Mouse (Mus musculus): ENCODE data around the gene Skap2. TPM values are rescaled to one million over a fixed set of nuclear protein-coding genes. Genes with fewer than 3 reads are reported as not detected.

Skap2 gene
- polyA plus RNA-seq, 1 experiment: 10.9 TPM

DNA sequence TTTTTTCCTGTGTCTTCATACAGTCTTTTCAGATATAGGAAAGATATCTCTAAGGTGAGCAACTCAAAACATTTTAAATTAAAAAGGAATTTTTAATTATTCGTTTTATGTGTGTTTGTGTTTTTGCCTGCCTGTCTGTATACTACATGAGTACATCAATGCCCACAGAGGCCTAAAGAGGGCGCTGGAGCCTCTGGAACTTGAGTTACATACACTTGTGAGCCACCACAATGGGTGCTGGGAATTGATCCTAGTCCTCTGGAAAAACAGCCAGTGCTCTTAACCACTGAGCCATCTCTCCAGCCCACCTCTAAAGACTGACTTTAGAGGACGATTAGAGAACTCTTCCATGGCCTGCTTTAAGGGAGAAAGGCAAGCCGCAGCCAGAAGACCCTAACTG, 14.8 kb upstream of the Skap2 start:
- no peaks in the 10 kb centered on the region for H3K4me1 ChIP-seq (ENCODE audit: control insufficient read depth, insufficient read depth, low read length)
- H3K4me3 ChIP-seq (ENCODE audit: insufficient read depth, low read length): no peak overlapping the region
- no peak overlapping the region for H3K27ac ChIP-seq (ENCODE audit: insufficient read depth, low read length)
- no peak for TF ChIP-seq POLR2A (IDR thresholded peaks at IDR 0.05; ENCODE audit: extremely low read depth, insufficient read depth, low read length)
- TF ChIP-seq CTCF (IDR thresholded peaks at IDR 0.05; ENCODE audit: extremely low read depth, insufficient read depth, low read length): no peak

DNA sequence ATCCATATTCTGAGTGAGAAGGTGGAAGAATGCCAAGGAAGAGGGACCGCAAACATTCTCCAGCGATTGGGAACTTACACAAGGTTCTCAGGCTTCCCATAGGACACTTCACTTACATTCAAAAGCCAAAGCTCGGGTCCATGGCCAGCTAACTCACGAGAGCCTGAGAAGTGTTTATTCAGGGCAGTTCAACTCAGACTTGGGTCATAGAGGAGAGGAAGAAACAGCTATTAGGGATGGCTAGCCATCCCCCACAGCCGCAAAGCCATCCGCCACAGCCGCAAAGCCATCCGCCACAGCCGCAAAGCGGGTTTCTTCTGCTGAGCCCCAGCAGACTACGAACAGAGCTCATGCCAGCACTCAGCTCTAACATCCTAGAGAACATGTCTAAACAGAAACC, 13.9 kb upstream of the Skap2 start:
- Histone ChIP-seq H3K4me1 (ENCODE audit: control insufficient read depth, insufficient read depth, low read length) (no peaks in the 10 kb centered on the region), H3K4me3 (ENCODE audit: insufficient read depth, low read length) (no peak overlapping the region), H3K27ac (ENCODE audit: insufficient read depth, low read length) (no peak overlapping the region)
- TF ChIP-seq CTCF (IDR thresholded peaks at IDR 0.05; ENCODE audit: extremely low read depth, insufficient read depth, low read length): no peak
- TF ChIP-seq POLR2A (IDR thresholded peaks at IDR 0.05; ENCODE audit: extremely low read depth, insufficient read depth, low read length): no peak

DNA sequence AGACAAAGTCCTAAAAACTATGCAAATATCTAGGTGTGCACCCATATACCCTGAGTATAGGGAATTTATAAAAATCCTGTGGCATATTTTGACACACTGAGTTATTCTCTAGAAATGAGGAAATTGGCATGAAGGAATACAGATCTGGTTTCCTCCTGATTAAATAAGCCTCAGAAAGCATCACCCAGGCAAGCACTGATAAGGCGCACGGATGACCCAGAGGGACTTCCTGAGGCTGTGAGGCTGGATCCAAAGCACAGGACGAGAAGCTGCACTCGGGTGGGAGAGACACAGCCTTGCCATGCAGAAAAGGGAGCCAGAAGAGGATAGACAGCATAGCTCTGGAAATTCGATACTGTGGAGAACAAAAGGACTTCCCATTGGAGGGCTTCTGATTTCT, 12.4 kb upstream of the Skap2 start:
- TF ChIP-seq POLR2A (IDR thresholded peaks at IDR 0.05; ENCODE audit: extremely low read depth, insufficient read depth, low read length): no peak
- TF ChIP-seq CTCF (IDR thresholded peaks at IDR 0.05; ENCODE audit: extremely low read depth, insufficient read depth, low read length): no peak
- Histone ChIP-seq H3K4me1 (ENCODE audit: control insufficient read depth, insufficient read depth, low read length) (no peaks in the 10 kb centered on the region), H3K27ac (ENCODE audit: insufficient read depth, low read length) (no peak overlapping the region), H3K4me3 (ENCODE audit: insufficient read depth, low read length) (no peak overlapping the region)

DNA sequence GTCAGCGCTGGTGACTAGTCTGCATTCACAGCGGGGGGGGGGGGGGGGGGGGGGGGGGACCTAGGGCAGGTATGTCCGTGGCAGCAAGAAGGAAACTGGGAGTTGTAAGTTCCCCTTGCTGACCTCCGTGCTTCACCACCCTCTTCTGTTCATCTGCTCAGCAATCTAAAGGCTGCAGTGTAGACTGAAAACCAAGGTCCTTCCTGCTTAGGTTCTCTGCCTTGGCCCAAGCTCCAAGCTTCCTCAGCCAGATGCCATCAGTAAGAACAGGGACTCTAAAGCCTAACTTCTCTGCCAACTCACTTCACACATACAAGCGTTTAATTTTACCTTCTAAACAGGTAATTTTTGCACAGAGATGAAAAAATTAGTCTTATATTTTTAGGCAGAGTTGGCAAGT, 10.0 kb upstream of the Skap2 start:
- no peaks in the 10 kb centered on the region for H3K4me1 ChIP-seq (ENCODE audit: control insufficient read depth, insufficient read depth, low read length)
- TF ChIP-seq POLR2A (IDR thresholded peaks at IDR 0.05; ENCODE audit: extremely low read depth, insufficient read depth, low read length) (no peak), CTCF (IDR thresholded peaks at IDR 0.05; ENCODE audit: extremely low read depth, insufficient read depth, low read length) (no peak)

DNA sequence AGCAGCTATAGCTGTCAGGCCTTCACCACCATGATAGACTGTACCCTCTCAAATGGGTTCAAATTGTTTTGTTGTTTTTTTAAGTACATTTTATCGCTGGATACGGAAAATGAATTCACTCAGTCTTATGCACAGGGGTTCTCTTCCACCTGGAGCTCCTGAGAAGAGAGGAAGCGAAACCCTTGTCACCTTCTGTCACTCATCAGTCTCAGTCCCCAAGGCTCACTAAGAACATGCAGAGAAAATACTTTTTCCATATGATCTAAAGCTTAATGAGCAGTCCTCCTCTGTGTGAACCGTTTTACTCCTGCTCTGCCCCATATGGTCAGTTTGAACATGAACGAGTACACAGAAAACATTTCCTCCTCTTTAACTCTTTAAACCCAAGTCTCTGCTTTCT, 7.9 kb upstream of the Skap2 start:
- H3K4me3 ChIP-seq (ENCODE audit: insufficient read depth, low read length): no peak overlapping the region
- H3K4me1 ChIP-seq (ENCODE audit: control insufficient read depth, insufficient read depth, low read length): no peaks in the 10 kb centered on the region

More for the DNA sequence above, 10.0 kb upstream of the Skap2 start:
- Histone ChIP-seq H3K27ac (ENCODE audit: insufficient read depth, low read length) (no peak overlapping the region), H3K4me3 (ENCODE audit: insufficient read depth, low read length) (no peak overlapping the region)

DNA sequence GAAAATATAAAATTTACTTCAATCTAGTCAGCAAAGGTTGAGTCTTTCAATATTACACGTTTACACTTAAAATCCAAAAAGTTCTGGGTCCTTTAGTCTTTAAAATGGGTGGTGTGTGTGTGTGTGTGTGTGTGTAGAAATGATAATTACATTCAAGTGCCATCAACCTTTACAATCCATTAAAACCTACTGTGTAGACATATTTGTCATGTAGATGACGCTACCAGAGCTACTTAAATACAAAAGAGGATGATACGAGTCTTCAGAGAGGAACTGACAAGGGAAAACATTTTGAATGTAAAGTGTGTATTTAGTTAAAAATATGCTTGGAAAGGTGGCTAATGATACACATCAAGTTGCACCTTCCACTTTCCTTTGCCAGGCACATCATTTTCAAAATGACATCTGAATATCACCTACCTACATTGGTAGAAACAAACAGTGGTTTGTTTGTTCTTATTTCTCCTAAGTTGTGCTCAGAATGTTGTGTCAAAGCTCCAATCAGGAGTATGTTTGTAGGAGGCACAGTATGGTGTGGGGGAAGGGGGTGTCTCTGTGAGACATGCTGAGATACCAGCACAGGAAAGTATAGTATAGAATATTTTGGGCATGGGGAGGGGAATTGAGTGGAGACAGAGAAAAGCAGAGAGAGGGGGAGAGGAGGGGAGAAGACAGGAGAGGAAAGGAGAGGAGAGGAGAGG, 1.0 kb upstream of the Skap2 start:
- Histone ChIP-seq H3K27ac (ENCODE audit: insufficient read depth, low read length) (no peak overlapping the region), H3K4me1 (ENCODE audit: control insufficient read depth, insufficient read depth, low read length) (no peaks in the 10 kb centered on the region), H3K4me3 (ENCODE audit: insufficient read depth, low read length) (peak overlapping the region; percentile 50)
- TF ChIP-seq POLR2A (IDR thresholded peaks at IDR 0.05; ENCODE audit: extremely low read depth, insufficient read depth, low read length): no peak
- no peak for TF ChIP-seq CTCF (IDR thresholded peaks at IDR 0.05; ENCODE audit: extremely low read depth, insufficient read depth, low read length)

More for the DNA sequence above, 7.9 kb upstream of the Skap2 start:
- no peak overlapping the region for H3K27ac ChIP-seq (ENCODE audit: insufficient read depth, low read length)
- TF ChIP-seq POLR2A (IDR thresholded peaks at IDR 0.05; ENCODE audit: extremely low read depth, insufficient read depth, low read length) (no peak), CTCF (IDR thresholded peaks at IDR 0.05; ENCODE audit: extremely low read depth, insufficient read depth, low read length) (no peak)

DNA sequence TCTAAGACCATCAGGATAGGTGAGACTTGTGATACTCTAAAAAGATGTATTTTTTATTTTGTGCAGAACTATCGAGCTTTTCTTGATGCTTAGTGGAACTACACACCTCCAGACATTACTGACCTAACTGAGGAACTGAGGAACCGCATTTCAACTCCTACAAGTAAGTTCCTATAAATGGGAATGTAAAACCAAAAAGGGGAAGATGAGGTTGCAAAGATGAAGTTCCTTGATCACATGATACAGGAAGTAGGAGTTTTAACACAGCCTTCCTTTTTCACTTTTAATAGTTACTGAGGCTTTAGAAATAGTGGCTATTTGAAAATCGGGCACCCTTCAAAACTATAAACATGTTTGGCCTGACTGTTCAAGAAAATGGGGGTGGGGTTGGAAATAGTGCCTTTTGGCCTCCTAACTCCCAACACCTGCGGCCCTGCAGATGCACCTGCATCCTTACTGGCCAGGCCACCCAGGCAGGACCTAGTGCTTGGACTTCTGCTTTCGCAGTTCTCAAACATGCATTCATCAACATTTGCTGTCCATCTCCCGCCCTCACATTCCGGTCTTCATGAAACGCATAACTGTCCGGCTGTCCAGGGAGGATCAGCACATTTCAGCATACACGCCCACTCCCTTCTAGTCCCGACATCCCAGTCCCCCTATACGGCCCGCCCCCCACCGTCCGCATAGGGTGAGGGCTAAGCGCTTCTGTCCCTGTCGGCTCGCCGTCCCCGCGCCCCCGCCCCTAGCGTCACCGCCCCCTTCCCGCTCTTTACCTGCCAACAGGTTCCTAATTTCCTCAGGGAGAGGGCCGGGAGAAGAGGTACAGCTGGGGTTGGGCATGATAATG, 565 bp downstream of the Skap2 start:
- H3K4me3 ChIP-seq (ENCODE audit: insufficient read depth, low read length): peak overlapping the region; percentile 50

DNA sequence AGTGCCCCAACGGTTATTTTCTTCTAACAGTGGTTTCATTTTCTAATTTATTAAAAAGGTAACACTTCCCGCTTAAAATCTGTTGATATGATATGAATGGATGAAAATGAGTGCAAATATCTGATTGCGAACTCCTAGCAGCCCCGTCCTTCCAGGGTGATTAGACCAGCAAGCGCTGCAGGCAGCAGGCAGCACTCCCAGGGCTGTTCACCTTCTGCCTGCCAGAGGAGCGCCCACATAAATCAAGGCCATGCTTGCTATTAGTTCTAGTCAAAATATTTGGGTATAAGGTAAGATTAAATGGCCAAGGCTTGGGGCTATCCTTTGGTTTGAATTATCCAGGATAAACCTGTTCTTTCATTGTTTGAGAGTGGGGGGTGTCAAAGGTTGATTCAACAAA, 3.0 kb downstream of the Skap2 start:
- no peak for TF ChIP-seq POLR2A (IDR thresholded peaks at IDR 0.05; ENCODE audit: extremely low read depth, insufficient read depth, low read length)
- TF ChIP-seq CTCF (IDR thresholded peaks at IDR 0.05; ENCODE audit: extremely low read depth, insufficient read depth, low read length): no peak
- no peak overlapping the region for H3K4me3 ChIP-seq (ENCODE audit: insufficient read depth, low read length)
- no peaks in the 10 kb centered on the region for H3K4me1 ChIP-seq (ENCODE audit: control insufficient read depth, insufficient read depth, low read length)
- H3K27ac ChIP-seq (ENCODE audit: insufficient read depth, low read length): no peak overlapping the region

More for the DNA sequence above, 565 bp downstream of the Skap2 start:
- TF ChIP-seq CTCF (IDR thresholded peaks at IDR 0.05; ENCODE audit: extremely low read depth, insufficient read depth, low read length): no peak
- no peak for TF ChIP-seq POLR2A (IDR thresholded peaks at IDR 0.05; ENCODE audit: extremely low read depth, insufficient read depth, low read length)
- H3K4me1 ChIP-seq (ENCODE audit: control insufficient read depth, insufficient read depth, low read length): no peaks in the 10 kb centered on the region
- no peak overlapping the region for H3K27ac ChIP-seq (ENCODE audit: insufficient read depth, low read length)

DNA sequence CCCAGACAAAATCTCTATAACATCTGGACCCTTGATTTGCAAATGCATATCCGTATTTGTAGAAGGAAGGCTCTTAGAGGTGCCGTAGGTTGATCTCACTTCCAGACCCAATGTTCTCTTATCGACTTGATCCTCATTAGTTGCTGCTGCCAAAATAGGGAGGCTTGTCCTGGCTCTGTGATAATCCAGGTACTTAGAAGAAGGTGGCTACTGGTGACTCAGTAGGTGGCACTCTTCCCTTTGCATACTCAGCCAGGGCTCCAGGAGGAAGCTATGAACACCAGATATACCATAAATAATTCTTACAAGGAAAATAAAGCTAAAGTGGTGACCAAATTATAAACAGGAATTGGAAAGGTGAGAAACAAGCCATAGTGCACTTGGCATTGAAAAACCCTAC, 3.6 kb downstream of the Skap2 start:
- Histone ChIP-seq H3K27ac (ENCODE audit: insufficient read depth, low read length) (no peak overlapping the region), H3K4me3 (ENCODE audit: insufficient read depth, low read length) (no peak overlapping the region), H3K4me1 (ENCODE audit: control insufficient read depth, insufficient read depth, low read length) (no peaks in the 10 kb centered on the region)
- no peak for TF ChIP-seq POLR2A (IDR thresholded peaks at IDR 0.05; ENCODE audit: extremely low read depth, insufficient read depth, low read length)
- TF ChIP-seq CTCF (IDR thresholded peaks at IDR 0.05; ENCODE audit: extremely low read depth, insufficient read depth, low read length): no peak
